Mouse (Mus musculus): ENCODE results near the gene Gucy2c. TPM values are rescaled to one million over a fixed set of nuclear protein-coding genes. Genes with fewer than 3 reads are reported as not detected.
A peak's percentile ranks its signal among the peaks of the same experiment; 100 is the strongest.

Gene Gucy2c
- total RNA-seq (2021), result under 1 TPM; 0.26 to 0.47 TPM
- long read RNA-seq, experiment 1, partial matches to known transcripts, result 0 of 1 reads
- long read RNA-seq, experiment 1, other reads (novel, unspliced or antisense), result 1 of 1 reads
- long read RNA-seq, experiment 2, result 0 reads

DNA sequence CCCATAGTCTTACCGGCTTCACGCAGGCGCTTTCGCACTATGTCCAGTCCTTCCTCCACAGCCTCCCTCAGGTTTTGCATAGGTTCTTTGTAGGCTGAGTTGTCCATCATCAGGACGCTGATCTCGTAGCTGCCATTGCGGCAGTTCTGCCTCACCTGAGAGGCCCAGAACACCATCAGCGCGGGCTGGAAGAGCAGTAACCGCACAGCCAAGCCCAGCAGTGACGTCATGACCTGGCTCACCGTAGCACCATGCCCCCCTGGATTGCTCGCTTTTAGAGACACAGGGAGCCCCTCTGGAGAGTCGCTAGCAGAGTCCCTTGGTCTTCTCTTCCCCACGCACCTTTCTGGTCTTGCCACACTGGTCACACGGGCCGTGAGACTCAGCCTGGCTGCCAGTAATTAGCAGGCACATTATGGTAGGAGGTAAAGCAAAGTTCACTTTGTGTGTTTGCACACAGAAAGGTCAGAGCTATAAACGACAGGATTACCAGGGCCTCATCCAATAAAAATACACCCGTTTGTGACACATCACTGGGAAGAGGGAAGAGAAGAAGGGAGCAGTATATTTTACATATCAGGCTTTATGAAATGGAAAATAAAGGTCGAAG is at the start of gene Gucy2c:
Gene Gucy2c (minus strand): TSS at position 389 of the 610 bp plus-strand sequence.
- DNase-seq (ENCODE audit: low spot score in 2 of 2), result no peak

- no peak for DNase-seq (ENCODE audit: low spot score in 2 of 2)
These were observed 47.1 kb upstream of the Gucy2c start for GRCm38 (mm10) chr6:136828681-136829080.

GRCm38 (mm10) chr6:136827881-136828561 is 46.5 kb upstream of the Gucy2c start, which contains the start of gene Wbp11:
Gene Wbp11 (minus strand): TSS chr6:136828233.
- peak; percentile 95 to 97 for DNase-seq (ENCODE audit: low spot score in 2 of 2)

DNA sequence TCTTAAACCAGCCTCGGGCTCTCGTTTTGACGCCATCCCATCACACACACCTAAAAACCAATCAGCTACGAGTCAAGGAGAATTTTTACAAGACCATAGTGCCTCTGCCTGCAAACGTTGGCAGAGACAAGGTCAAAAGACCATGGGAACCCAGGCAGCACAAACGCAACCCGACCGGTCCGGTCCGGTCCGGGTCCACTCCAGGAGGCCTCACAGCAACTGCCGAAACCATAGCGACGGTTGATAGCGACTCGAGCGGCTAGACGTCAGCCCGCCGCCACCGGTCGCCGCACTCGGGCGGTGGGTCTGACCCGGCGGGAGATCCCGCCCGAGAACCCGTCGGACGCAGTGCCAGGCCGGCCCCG is 45.9 kb upstream of the Gucy2c start, which contains the start of gene BC049715:
Gene BC049715 (plus strand): TSS at position 111 of the 365 bp plus-strand sequence.
- no peak for DNase-seq (ENCODE audit: low spot score in 2 of 2)

- DNase-seq (ENCODE audit: low spot score in 2 of 2), result no peak
These were observed 45.6 kb upstream of the Gucy2c start for GRCm38 (mm10) chr6:136827116-136827515.

DNA sequence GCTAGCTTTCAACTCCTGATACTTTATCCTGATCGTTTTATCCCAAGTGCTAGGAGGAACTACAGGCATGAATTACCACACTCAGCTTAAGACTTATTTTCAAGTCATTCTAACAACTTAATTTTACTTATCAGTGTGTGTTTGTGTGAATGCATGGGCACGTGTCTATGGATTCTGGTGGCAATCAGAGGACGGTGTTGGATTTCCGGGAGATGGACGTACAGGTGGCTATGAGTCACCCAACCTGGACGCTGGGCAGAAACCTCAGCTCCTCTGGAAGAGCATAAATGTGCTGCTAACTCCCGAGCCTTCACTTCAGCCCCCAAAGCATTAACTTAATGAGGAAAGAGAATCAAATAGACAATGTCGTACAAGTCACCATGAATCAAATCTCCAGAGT is 43.4 kb upstream of the Gucy2c start:
- DNase-seq (ENCODE audit: low spot score in 2 of 2), result no peak

DNA sequence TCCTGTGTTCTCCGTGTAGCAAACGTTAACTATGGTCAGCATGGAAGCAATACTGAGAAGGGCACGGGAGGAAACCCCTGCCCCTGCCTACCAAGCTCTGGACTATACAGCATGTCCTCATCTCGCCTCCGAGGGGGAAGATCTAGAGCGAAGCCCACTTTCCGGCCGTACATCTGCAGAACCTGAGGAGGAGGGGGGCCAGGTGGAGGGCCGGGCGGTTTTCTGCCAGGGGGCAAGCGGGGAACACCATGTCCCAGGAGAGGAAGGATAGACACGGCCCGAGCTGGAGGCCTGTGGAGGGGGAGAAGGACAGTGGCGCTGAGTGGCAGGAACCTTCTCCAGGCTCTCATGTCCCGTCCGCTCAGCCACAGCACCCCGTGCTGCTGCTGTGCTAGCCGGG is 39.5 kb upstream of the Gucy2c start:
- DNase-seq (ENCODE audit: low spot score in 2 of 2), result no peak

GRCm38 (mm10) chr6:136820381-136820780 is 38.8 kb upstream of the Gucy2c start:
- no peak for DNase-seq (ENCODE audit: low spot score in 2 of 2)

GRCm38 (mm10) chr6:136817549-136817948 is 36.0 kb upstream of the Gucy2c start:
- peak; percentile 88 to 89 for DNase-seq (ENCODE audit: low spot score in 2 of 2)

DNA sequence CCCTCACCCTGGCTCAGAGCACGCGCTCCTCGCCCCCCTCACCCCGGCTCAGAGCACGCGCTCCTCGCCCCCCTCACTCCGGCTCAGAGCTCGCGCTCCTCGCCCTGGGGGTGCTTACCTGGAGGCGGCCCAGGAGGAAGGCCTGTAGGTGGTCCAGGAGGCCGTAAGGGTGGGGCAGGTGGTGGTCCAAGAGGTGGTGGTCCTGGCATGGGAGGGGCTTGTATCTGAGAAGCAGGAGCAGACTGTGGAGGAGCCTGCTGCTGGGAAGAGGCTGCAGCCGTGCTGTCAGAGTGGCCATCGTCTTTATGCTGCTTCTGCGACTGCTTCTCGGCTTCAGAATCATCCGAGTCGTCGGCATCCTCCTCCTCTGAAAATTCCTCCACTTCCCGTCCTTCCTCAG is 35.3 kb upstream of the Gucy2c start:
- DNase-seq (ENCODE audit: low spot score in 2 of 2), result no peak

DNA sequence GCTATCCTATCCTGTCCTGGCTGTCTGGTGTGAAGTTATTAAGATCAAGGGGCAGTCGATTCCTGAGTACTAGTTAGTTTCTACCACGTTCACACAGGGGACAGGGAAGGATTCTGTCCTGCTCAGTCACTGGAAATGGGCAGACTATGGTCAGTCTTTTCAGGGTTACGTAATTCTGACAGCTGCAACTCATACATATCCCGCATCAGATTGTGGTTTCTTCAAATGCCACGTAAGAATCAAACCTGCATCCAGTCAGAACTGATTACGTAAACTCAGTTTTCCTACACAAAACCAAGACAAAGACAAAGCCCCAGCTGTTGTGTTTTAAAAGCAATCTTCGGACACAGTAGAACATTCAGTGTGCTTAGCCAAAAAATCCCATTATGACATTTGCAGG is 33.8 kb upstream of the Gucy2c start:
- no peak for DNase-seq (ENCODE audit: low spot score in 2 of 2)

DNA sequence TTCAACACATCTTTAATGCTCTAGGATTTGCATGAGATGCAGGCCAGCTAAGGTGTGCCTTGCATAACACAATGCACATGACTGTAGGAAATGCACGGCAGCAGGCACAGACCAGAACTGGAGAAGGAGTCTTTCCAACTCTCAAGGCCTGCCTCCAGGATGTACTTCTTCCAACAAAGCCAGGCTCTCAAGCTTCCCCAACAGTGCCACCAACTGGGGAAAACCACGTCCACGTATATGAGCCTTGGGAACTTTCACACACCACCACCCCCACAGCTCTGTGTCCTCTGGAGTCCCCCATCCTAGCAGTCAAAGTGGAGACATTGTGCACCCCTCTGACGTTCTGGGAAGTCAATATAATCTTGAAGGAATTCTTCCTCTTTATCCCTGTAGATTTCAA is 31.6 kb upstream of the Gucy2c start:
- DNase-seq (ENCODE audit: low spot score in 2 of 2), result peak in 1 of 2 experiments; percentile 38

DNA sequence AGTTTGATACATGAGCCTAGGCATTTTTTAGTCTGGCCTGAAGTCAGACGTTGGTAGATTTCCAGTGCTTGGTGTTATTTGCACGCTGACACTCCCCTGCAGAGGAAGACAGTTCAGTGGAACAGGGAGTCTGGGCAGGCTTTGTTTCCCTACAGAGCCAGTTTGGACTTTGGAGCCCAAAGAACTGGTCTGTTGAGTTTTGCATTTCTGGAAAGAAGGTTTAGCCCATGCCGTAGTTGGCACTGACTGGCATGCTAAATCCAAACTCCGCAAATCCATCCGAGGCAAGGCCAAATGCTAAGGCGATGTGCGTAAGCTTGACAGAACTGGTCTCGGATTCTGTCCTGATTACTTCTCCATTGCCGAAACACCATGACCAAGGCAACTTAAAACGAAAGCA is 29.6 kb upstream of the Gucy2c start:
- no peak for DNase-seq (ENCODE audit: low spot score in 2 of 2)

DNA sequence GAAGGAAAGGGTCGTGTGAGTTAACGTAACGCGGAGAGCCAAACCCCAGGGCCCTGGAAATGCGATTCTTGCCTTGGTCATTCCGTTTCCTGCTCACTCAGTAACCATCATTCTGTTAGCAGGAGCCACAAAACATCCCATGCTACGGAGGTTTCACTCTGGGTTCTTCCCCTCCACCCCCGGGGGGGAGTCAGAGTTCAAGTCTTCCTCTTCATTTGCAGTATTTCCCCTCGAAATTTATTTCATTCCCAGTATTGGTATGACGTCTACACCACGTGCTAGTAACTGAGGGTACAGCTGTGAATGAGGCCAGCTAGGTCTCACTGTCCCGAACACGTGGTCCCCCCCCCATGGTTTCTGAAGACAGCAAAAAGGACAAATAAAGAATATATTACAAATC is 28.1 kb upstream of the Gucy2c start:
- no peak for DNase-seq (ENCODE audit: low spot score in 2 of 2)

GRCm38 (mm10) chr6:136809077-136809476 is 27.5 kb upstream of the Gucy2c start:
- DNase-seq (ENCODE audit: low spot score in 2 of 2), result no peak

DNA sequence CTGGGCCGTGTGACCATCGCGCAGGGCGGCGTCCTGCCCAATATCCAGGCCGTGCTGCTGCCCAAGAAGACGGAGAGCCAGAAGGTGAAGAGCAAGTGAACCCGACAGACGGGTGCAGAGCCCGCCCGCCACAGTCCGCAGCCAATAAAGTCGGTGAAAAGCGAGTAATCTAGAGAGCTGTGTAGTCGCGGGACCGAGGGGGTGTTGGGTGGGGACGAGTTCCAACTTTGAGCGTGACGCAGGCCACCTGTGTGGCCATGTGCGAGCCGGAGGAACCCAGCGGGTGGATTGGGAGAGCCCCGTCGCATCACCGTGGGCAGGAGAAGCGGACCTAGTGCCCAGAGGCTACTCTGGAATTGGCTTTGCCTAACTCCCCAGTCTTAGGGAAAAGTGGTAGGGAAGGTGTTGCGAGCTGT is 27.1 kb upstream of the Gucy2c start:
- DNase-seq (ENCODE audit: low spot score in 2 of 2), result peak; percentile 45 to 57

DNA sequence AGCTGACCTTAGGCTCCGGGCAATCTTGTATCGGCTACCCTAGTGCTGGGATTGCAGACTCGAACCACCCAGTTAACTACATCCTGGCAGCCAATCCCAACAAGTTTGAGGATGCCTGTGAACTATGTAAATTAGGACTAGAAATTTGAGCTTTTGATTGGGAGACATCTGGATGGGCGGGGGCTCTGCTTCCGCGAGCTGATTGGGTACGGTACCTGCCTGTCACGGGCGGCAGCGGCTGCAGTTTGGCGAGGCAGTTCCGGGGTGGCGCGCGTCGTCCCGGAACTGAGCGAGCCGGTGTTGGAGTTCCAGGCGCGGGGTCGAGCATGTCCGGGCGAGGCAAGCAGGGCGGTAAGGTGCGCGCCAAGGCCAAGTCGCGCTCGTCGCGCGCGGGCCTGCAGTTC is 26.5 kb upstream of the Gucy2c start, which contains the start of gene H2afj:
Gene H2afj (plus strand): TSS at position 231 of the 404 bp plus-strand sequence.
- peak; percentile 97 to 98 for DNase-seq (ENCODE audit: low spot score in 2 of 2)

GRCm38 (mm10) chr6:136807395-136808013 is 25.9 kb upstream of the Gucy2c start:
- DNase-seq (ENCODE audit: low spot score in 2 of 2), result no peak

DNA sequence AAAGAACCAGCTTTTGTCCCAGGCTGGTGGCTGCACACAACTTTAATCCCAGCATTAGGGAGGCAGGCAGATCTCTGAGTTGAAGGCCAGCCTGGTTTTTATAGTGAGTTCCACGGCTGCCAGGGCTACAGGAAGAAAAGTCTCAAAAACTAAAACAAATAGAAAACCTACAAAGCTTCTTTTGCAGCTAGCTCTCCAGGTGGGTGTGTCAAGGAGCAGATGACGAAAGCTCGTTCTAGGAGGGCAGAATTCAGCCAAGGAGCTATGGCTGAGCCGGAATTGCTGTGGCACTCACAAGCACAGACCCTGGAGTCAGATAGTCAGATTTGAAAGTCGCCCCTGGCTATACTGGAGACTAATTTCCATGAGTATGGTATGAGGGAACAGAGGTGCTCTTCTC is 25.3 kb upstream of the Gucy2c start:
- DNase-seq (ENCODE audit: low spot score in 2 of 2), result no peak

- DNase-seq (ENCODE audit: low spot score in 2 of 2), result no peak
These were observed 23.8 kb upstream of the Gucy2c start for GRCm38 (mm10) chr6:136805409-136805775.

DNA sequence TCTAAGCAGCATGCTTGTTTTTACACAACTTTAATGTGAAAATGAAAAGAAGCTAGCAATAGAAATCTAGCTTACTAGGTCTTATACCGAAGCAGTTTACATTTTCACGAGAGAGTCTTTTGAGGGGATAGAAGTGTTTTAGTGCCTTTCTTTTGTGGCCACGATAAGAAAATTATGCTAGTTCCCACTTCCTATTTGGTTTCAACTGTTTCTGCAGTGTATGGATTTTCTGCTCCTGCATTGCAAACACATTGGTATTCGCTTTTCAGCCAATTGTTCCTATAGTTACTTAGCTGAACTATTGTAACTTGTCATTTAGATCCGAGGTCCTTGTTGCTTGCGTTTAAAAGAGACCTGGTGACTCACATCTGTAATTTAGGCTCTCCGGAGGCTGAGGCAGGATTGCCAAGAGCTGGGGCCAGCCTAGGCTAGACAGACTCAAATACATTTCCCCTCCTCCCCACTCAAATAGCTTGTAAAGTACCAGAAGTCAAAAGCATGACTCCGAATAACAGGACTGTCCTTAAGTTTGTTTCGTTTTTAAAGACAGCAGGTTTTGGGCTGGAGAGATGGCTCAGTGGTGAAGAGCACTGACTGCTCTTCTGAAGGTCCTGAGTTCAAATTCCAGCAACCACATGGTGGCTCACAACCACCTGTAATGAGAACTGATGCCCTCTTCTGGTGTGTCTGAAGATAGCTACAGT is 23.3 kb upstream of the Gucy2c start:
- no peak for DNase-seq (ENCODE audit: low spot score in 2 of 2)

Measured in left cerebral cortex, adult 18-20 months (tissue).